Mouse (Mus musculus): Measurements from ENCODE around the gene Taf6l.

GRCm38 (mm10) chr19:8786008-8786781, at the start of gene Taf6l:
- TF ChIP-seq CTCF (conservative IDR thresholded peaks at IDR 0.05; ENCODE audit: insufficient read depth, insufficient read length, low read depth, low read length) (no peak; the same call in 1 of the 2 replicates), POLR2A (IDR thresholded peaks at IDR 0.05; ENCODE audit: low read depth, low read length) (no peak)

Data from kidney, adult 2 months (tissue).